Mouse (Mus musculus) kidney, postnatal 10 days (tissue): ENCODE measurements around the gene Fabp6.

Experiments used
- DNase-seq: peaks from one replicate; pipeline ENCODE4 v3.0.0; 2021; ENCODE audit warnings: mixed read lengths

Fabp6 gene

DNA sequence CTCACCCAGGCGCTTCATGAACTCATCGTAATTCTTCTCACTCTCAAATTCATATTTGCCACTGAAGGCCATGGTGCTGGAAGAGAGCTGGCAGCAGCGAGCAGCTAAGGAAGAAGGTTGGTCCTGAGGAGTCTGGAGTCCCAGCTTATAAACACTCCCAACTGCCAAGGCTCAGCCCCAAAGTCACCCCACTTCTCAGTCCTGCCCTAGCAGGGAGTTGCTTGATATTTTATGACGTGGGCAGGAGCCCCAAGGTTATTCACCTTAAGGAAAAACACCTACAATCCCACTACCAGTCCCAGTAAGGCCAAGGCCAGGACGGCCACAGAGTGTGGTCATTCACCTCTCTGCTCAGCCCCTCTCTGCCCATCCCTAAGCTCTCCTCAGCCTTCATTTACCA is at the start of gene Fabp6:
Fabp6 (minus strand) TSS at position 101 of the 400 bp plus-strand sequence.
- DNase-seq = no peak

DNA sequence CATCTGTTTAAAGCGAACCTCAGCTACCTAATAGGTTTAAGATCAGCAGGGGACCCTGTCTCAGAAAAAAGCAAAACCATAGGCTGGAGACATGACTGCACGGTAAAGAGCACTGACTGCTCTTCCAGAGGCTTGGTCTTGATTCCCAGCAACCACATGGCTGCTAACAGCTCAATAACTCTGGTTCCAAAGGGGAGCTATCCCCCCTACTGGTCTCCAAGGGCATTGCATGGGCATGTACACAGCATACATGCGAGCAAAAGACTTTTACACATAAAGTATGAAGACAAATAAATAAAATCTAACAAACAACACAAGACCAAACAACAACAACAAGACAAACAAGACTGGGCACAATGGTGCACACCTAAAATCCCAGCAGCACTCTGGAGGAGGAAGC is 43.9 kb upstream of the Fabp6 start:
- no peak for DNase-seq

DNA sequence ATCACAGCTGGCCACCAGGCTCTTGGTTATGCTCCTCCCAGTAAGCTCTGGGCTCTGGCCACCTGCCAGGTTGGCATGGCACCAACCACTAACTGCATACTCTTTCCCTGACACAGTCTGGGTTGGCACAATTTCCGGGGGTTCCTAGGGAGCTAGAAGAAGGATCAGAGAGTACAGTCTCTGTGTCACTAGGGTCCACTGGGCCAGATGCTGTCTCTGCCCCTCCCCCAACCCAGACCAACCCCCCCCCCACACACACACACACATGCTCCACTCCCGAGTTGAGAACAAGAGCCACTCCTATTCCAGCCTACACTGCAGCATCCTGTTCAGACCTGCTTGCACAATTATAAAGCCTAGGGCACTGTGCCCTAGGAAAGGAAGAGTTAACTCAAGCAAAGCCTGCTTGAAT is 41.8 kb upstream of the Fabp6 start:
- DNase-seq = peak; percentile 93

DNA sequence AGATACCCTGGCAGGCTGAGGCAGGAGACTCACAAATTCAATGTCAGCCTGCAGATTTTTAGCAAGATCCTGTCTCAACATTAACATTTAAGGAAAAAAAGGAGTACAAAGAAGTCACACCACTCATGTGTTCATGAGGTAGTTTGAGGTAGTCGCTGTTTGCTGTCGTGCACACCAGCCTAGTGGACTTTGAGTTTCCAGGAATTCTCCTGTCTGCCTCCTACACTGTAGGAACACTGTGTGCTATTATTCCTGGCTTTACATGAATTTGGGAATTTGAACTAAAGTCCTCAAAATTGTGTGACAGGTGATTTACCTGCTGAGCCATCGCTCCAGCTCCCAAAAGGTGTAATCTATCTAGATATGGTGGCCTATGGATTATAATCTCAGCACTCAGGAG is 37.1 kb upstream of the Fabp6 start:
- DNase-seq = no peak

DNA sequence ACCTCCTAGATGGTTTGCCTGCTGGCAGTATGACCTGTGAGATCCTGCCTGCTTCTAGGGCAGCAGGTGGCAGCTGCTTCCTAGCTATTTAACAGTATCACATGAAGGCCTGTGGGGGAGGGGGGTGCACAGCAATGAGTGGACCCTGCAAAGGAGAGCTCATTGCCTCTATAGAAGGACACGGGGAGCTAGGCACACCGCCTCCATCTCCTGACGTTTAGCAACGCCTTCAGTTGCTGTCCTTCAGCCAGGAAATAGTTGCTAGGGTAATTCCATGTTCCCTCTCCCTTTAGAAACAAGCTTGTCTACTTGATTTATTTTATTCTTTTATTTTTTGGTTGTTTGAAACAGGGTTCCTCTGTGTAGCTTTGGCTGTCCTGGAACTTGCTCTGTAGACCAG is 35.4 kb upstream of the Fabp6 start:
- peak; percentile 28 for DNase-seq

DNA sequence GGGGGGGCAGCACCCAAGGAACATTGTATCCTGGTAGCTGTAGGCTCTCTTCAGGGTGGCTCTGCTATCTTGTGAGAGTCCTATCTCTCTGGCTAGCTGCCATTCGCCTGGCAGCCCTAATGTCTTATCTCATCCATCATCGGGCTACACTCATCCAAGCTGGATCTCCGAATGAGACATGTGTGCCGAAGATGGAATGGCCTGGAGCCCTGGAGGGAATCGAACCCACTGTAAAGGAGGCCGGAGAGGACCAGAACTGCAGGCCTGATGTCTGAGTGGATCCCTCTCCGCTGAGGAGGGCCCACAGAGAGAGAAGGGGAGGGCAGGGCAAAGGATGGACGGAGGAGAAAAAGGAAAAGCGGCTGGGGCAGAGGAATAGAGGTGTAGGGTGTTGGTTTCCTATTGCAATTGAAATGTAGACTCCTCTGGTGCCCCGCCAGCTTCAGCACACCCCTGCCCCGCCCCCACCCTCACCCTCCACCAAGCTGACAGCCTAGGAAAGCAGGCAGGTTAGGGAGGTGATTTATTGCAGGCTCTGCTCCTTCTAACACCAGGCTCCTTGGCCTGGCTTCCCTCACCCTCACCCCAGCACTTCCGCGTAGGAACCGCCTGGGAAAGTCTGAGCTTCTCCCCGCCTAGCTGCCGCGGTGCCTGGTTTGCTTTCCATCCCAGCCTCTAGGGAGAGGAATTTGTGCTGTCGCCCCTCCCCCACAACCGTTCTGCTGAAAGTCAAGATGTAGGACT is 32.5 kb upstream of the Fabp6 start:
- DNase-seq = peak; percentile 92

DNA sequence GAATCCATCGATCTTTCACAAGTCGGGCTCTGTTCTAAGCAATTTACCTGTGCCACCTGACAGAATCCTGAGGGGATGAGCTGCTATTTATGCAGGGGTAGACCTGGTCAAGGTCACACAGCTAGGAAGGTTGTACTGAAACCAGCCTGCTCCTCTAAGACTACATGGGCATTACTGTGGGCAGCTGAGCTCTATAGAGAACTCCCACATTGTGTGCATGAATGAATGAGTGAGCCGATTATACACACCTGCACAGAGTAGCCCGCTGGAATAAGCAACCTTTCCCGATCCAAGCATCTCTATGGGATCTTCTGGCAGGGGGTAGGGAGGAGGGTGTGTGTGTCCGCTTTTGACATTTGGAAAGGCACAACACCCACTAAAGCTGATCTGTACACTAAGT is 31.8 kb upstream of the Fabp6 start:
- no peak for DNase-seq

DNA sequence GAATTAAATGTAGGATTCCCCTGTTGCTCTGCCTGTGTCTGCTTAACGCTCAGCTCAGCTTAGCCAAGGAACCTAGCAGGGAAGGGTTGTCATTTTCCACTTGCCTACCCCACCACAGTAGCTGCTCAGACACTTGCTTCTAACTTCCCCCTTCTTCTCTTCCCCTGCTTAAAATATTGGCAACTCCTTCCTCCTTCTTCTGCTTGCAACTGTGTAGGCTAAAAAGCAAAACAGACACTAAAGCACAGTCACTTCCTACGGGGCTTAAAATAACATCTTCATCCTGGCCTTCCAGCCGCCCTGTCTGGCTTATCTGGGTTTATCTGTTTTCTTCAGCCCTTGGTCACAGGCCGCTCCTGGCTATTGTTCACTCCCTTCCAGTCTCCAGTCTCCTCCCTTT is 31.2 kb upstream of the Fabp6 start:
- no peak for DNase-seq

DNA sequence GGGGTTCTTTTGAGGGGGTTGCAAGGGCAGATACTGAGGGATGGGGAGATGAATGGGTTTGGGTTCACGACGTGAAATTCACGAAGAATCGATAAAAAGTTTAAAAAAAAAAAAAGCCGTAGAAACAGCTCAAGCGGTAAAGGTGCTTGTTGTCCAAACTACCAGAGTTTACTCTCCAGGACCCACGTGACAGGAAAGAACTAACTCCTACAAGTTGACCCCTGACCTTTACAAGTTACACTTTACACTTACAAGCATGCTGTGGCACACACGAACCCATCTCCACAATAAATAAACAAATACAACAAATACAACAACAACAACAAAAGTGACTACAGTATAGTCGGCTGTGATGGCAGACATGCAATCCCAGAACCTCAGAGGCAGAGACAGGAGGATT is 30.3 kb upstream of the Fabp6 start:
- no peak for DNase-seq

DNA sequence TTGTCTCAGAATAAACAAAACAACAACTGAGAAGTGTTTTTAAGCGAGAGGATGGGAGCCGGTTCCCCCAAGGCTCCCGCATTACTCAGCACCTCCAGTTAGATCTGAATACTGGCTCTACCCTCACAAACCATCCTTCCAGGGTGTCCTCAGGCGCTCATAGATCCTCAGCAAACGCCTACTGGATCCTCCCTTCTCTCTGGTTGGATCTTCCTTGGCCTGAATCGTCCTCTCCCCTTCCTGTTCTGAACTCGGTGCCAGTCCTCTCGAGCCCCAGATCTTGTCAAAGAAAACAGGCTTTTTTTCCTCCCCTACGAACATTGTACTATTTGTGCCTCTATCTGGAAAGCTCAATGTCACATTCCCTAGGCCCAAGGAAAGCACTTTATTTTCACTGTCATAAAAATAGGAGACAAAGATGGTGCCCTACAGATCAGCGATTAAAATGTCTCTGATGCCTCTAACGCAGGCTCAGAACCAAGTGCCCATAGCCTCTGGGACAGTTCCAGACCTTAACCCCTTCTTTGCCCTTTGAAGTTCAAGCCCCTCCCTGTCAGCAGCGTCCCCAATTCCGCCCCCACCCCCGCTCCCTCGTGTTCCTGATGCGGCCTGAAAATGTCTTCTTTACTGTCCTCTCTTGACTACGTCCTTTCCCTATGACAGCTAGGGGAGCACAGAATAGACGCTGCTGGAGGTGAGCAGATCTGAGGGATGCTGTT is 25.7 kb upstream of the Fabp6 start:
- DNase-seq = no peak

DNA sequence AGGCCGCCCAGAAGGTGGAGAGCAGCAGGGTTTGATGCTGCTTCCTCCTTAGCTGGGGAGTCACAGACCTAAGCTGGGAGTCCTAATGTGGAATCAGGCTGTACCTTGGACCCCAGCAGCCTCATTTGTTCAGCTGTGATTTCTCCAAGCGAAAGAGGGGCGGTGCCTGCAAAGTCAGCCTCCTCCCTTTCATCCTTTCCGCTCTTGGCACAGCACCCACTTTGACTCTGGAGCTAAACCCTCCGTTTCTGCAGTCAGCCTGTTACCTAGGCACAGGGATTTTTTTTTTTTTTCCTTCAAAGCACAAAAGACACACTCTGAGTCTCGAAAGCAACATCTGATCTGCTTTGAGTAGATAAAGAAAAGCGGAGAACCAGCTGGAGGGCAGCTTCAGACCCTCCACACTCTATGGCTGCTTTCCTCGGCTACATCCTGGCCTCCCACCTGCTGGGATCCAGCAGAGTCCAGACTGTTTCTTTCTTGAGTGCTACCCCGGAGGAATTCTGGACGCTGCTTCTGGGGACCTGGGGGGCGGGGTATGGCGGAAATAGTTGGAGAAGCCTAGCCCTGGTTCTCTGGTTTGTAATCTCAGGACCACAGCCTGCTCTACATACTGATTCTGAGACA is 25.1 kb upstream of the Fabp6 start:
- peak; percentile 85 for DNase-seq

DNA sequence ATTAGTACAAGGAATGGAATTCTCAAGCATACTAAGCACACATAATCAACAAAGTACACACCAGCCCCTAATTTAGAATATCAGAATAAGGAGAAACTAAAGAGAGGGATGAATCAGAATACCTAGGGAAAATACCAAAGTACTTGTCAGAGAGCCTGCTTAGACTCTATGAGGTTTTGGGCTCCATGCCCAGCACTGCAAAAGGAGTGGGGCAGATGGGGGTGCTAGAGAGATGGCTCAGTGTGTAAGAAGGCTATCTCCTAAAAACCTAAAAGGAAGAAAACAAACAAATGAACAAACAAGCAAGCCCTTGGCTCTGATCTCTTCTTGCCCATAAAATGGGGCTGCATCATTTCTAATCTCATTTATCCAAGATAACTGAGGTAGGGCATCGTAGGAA is 23.0 kb upstream of the Fabp6 start:
- no peak for DNase-seq

DNA sequence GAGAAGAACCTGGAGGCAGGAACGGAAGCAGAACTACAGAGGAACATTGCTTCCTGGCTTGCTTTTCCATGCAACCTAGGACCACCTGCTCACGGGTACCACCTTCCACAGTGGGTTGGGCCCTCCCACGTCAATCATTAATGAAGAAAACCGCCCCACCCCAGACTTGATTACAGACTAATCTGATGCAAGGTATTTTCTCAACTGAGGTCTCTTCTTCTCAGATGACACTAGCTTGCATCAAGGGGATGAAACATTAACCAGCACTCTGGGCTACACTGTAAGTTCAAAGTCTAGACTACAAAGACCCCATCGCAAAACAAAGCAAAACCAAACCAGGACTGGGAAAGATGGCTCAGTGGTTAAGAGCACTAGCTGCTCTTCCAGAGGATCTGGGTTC is 20.4 kb upstream of the Fabp6 start:
- DNase-seq = peak; percentile 68

DNA sequence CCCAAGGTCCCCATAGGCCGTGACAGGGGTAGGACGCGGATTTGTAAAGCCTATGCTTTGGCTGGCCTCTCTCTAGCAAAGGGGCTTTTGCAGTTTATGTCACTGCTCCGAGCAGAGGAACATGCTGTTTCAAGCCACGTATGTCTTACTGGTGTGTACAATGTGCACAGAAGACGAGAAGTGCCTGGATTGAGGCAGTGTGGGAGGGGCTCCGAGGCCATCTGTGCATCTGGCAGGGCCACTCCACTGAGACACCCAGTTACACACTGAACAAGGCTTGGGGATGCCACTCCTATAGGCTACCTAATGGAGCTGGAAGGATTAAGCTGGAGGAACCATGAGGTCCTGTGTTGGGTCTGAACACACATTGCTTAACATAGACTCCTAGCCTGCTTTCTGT is 17.1 kb upstream of the Fabp6 start:
- DNase-seq = no peak

DNA sequence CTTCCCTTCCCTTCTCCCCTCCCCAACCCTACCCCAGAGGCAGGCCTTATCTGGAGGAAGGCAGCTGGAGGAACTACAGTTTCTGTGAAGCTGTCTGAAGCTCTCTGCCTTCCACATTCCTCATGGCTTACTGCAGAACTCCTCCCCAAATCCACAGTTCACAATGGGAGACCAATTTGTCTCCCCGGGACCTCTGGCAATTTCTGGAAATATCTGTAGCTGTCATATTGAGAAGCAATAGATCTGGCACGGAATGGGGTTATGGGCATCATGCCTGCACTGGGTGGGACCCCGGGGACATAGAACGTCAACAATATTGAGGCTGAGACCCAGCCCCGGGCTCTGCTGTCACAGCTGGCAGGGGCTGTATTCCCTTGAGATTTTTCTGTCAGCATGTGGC is 16.6 kb upstream of the Fabp6 start:
- peak; percentile 49 for DNase-seq

DNA sequence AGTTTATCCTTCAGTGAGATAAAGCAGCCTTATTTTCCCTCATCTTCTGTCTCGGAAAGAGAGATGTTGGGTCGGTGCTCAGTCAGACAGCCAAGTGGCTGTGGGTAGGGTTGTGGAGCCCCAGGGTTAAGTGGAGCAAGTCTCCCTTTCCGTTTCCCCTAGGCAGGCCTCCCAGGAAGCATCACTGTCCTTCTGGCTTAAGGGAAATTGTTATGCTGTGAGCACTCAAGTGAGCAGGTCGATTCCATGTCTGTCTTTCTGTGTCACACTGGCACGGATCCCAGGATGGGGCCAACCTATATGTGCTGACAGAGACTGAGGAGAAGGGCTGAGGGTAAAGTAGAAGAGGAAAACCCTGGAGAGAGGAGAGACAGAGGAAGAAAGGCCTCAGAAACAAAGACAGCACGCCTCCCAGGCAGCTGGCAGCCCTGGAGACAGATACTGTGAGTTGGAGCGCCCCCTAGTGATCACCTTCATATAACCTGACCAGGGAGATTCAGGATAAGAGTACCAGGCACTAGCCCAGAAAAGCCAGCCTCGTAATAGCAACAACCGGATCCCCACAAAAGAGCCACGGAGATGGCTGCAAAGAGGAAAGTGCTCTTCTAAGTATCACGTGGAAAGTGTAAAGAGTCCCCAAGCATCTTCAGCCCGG is 11.6 kb upstream of the Fabp6 start:
- peak; percentile 91 for DNase-seq

DNA sequence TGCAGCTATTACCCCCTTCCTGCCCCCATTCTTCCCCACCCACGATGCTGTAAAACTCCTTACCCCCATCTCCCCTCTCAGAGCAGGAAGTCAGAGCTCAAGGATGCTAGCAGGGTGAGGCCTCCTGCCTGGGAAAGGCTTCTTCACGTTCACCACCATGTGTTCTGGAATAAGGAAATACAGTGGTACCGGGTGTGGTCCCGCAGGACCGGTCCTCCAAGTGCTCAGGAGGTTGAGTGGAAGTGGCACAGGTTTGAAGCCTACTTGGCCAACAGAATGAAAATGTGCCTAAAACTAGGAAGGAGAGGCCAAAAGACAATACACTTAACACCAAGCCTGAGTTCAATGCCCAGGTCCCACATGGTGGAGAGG is 9.3 kb upstream of the Fabp6 start:
- DNase-seq = no peak

DNA sequence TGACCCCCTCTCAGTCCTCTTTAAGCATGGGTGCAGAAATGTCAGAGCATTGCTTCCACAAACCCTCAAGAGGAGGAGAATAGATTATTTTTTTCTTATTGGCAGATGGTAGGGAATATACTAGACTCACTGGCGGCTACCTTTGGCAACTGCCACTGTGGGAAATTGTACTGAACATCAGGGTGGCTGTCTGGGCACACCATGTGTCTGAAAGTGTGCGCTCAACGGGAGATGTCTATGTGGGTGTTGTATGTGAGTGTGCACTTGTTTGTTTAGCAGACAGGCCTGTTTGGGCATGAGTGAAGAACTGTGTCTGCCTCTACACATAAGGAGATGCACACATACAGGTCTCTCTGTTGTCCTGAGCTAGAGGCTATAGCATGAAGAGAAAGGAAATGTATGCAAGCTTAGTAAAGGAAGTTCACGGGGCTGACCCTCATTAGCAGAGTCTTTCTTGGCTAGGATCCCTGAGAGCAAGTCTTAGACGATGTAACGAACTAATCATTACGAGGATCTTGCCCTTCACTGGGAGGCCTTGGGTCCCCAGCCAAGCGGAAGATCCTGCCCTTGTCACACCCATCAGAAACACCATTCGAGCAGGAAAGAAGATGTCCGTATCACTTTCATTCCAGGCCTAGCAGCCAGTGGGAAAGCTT is 8.8 kb upstream of the Fabp6 start:
- DNase-seq = no peak

DNA sequence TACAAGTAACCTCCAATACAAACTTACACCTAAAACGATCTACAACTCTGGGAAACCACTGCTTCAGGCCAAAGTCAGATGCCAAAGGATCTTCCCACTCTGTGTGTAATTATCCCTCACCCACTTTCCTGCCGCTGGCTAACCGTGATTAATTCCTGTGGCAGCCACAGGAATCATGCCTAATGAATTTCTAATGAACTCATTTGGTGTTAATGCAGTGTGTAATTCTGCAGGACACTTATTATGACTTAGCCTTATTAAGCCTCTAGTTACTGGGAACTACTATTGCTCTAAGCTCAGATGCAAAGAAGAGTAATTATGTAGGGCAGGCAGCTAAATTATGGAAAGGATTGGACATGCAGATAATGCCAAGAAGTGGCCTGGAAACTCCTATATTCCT is 7.1 kb upstream of the Fabp6 start:
- DNase-seq = no peak

DNA sequence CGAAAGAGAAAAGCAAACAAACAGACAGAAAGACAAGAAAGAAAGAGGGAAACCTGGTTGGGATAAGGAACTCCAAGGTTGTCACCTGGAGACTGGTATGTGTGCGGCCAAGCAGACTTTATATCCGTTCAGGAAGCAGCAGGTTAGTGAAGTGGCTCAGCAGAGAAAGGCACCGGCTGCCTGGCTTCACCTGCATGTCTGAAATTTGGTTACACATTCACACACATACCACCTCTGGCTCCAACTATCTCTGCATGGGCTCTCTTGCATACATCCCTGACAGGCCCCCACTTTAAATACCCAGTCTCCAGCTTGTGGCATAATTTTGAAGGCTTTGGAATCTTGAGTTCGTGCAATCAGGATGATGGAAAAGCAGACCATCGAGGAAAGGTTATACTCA is 4.5 kb upstream of the Fabp6 start:
- DNase-seq = no peak

DNA sequence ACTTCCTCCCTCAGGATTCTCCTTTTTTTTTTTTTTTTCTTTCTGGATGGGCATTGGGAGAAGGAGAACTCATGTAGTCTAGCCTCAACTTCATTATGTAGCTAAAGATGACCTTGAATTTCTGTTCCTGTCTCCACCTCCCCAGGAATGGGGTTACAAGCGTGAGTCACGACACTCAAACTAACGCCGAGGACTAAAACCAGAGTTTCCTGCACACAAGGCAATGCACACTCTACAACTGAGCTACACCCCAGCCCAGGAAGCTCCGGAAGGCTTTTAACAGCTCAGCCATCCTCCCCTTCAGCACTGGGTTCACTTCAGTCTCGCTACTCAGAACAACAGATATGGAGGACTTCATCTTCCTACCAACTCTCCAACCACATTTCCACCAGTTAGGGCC is 3.6 kb upstream of the Fabp6 start:
- no peak for DNase-seq

DNA sequence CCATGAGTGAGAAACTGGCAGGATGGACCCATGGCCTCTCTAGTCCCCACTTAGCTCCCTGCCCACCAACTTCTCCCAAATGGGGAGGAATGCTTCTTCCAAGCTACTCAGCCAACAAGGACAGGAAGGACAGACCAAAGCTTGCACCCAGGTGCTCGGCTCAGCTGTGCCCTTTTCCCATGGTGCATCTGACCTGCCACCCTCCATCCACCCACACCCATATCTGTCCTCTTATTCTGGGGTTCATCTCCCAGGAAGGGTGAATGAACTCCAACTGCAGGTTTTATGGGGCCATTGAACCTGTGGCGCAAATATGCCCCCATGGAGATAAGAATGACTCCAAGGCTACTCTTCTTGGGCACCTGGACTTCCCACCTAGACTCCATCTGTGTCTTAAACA is 2.9 kb upstream of the Fabp6 start:
- DNase-seq = no peak

DNA sequence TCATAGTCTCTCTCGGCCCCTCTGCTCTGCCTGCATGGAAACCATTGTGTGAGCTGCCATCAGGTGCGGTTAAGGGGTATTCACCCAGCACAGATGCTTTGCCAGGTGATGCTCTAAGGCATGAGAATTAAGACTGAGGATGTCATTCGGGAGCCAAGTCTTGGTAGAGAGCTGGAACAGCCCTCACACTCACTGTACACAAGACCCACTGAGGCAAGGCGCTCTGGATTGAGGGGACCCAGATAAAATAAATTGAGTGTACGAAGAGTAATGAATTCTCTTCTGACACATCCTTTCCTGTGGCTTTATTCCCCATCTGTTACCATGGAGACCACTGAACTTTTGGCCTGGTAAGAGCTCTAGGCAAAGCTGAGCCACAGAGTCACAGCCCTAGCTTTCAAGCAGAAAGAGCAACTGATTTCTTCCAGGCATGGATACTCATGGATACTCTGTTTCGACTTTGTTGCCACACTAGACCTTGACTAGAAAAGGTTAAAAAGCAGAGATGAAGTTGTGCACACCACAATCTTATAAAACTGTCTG is 11.7 kb downstream of the Fabp6 start:
- no peak for DNase-seq
